Mouse (Mus musculus): ENCODE measurements around the gene Olfr894.
"Not testable (repeated sequence)": the region's sequence is repeated elsewhere in the genome, so short reads cannot be mapped to it uniquely, and the experiment has no call there.

Gene Olfr894

GRCm38 (mm10) chr9:38217755-38218154, at the start of gene Olfr894:
Olfr894 (plus strand) TSS chr9:38218055.
- DNase-seq (ENCODE audit: low read depth, low spot score), result no peak

- DNase-seq (ENCODE audit: low read depth, low spot score), result not testable (repeated sequence)
Observed at GRCm38 (mm10) chr9:38168341-38168740, 49.5 kb upstream of the Olfr894 start.

- no peak for DNase-seq (ENCODE audit: low read depth, low spot score)
Observed at GRCm38 (mm10) chr9:38180721-38181120, 37.1 kb upstream of the Olfr894 start, which contains the start of gene Olfr891. Olfr891 (minus strand) TSS chr9:38180821.

GRCm38 (mm10) chr9:38208065-38208464, 9.8 kb upstream of the Olfr894 start, which contains the start of gene Olfr893:
Olfr893 (plus strand) TSS chr9:38208365.
- no peak for DNase-seq (ENCODE audit: low read depth, low spot score)

GRCm38 (mm10) chr9:38252474-38252873, 34.6 kb downstream of the Olfr894 start, which contains the start of gene Olfr143:
Olfr143 (plus strand) TSS chr9:38252774.
- no peak for DNase-seq (ENCODE audit: low read depth, low spot score)

GRCm38 (mm10) chr9:38267551-38267950, 49.7 kb downstream of the Olfr894 start, which contains the start of gene Olfr895:
Olfr895 (plus strand) TSS chr9:38267851.
- DNase-seq (ENCODE audit: low read depth, low spot score), result no peak

All from retina, postnatal 7 days (tissue).